Mouse (Mus musculus) v-Abl transformed pro-B cells (cell line): Measurements from ENCODE around the gene Nle1.

Experiments
- in situ Hi-C, 2 experiments: fragments of 400-800 bp; cut with MboI; formaldehyde crosslinking; loops; one replicate each; pipeline ENCODE4 v1.15.1; 2025; ENCODE audit not compliant: unreplicated experiment in 2 of 2

The Nle1 gene

DNA sequence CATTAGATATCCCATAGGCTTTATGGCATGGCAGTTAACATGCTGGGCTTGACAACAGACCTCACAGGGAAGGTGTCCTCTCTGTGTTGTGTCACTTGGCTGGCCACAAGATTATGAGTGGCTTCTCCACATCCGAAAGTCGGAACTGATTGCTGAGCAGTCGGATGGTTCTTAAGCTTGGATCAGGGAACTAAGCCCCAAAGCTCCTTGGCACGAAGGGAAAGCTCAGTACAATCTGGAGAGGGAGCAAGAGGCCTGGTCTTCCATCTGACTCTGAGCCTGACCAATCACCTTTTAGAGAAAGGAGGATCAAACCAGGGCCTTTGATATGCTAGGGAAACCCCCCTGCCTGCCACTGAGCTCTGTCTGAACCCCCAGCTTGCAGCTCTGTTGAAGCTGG lies 13.5 kb upstream of the Nle1 start:
- in situ Hi-C loops = loop anchor here (10.0 to 25.0 kb wide), 2 partner anchors 113 to 266 kb away; partner anchors contain the start of genes Slfn3 (in 2 of the 2) and Slfn4 (in 2 of the 2)

DNA sequence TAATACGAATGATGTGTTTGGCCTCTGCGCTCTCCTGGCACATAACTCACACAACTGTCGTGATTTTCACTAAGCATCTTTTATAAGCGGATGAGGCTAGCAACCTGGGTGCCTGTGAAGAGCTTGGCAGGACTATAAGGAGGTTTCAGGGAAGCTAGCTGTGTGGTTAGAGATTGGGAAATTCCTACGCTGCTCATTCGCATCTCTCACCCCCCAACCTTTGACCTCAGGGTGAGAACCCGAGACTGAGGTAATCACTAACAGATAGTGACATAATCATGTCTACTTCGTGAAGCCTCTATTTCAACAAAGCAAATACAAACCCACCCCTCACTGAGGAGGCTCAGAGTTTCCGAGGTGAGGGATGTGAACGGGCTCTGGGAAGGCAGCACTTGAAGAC lies 12.6 kb upstream of the Nle1 start:
- in situ Hi-C loops = loop anchor here (10.0 to 25.0 kb wide), 2 partner anchors 114 to 267 kb away; partner anchors contain the start of genes Slfn3 (in 2 of the 2) and Slfn4 (in 2 of the 2)

DNA sequence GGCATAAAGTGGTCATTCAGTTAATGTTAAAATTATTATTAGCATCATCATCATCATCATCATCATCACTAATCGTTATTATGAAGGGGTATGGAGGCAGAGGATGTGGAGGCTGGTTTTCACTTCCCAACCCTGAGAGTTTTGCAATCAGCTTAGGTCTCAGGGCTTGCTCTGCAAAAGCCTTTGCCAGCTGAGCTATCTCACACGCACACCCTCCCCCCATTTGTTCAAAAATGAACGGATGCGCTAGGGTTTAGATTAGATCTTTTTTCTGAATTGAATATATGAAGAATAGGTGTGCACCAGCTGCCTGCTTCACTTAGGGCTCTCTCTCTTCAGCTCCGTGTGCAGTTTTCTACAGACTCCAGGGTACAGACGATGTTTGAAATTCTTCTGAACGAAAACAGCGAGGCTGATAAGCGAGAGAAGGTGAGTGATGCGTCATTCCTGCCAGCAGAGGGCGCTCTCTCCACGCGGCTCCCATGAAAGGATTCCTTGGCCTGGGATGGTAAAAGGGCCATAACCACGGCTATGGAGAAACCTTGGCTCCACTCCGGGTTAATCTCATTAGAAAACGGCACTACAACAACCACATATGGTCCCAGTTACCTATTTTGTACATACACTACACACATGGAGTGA lies 6.6 kb upstream of the Nle1 start:
- in situ Hi-C loops = loop anchor here (5.0 to 25.0 kb wide), 5 partner anchors 42 to 507 kb away; partner anchors contain the start of genes Slfn3 (in 2 of the 2) and Slfn4 (in 2 of the 2)

DNA sequence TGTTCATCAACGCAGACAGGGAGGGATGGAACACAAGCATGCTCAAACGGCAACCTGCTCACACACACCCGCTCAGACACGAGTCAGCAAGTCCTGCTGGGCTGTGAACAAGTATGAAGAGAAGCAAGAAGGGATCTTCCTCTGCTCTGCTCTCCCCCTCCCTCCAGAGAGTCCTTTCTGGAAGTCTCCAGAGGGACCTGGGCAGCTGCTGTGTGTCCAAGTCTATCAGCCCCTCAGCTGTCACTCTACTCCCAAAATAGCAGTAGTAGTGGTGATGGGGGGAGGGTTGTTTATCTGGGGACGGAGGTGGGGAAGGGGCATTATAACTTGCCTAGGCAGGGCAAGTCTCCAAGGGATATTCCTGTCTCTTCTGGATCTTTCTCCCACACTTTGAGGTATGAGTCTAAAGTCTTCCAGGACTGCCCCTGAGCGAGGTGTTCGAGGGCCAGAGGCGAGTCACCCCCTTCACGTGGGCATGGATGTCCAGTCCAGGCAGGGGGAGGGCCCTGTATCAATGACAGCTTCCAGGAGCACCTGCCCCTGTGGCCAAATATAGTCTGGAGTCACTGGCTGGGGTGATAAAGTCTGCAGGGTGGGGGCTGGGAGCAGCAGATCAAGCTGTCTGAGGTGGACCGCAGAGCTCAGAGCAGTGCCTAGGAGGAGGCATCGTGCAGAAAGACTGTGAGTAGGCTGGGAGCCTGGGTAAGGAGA lies 2.6 kb upstream of the Nle1 start:
- in situ Hi-C loops = loop anchor here (5.0 to 25.0 kb wide), 3 partner anchors 124 to 511 kb away; partner anchors contain the start of genes Slfn3 (in 2 of the 2) and Slfn4 (in 2 of the 2)

DNA sequence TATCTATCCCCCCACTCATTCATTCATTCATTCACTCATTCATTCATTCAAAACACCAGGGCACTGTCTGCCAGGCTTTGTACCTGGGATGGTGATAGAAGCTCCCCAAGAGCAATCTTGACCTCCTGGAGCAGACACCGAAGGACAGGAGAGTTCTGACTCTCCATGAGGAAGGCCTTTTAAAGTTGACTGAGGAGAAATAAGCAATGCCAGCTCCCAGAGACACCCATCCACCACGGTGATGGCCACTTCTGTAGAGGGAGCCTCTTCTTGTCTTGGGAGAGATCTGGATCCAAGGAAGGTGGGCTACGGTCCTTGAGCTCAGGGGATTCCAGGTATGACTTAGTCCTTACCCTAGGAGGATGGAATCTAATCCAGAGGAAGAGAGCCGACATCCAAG lies 2.0 kb upstream of the Nle1 start, which contains the start of gene Unc45b:
TSS of gene Unc45b (plus strand) at position 301 of the 400 bp plus-strand sequence.
- in situ Hi-C loops = loop anchor here (5.0 to 25.0 kb wide), 3 partner anchors 125 to 512 kb away; partner anchors contain the start of genes Slfn3 (in 2 of the 2) and Slfn4 (in 2 of the 2)

DNA sequence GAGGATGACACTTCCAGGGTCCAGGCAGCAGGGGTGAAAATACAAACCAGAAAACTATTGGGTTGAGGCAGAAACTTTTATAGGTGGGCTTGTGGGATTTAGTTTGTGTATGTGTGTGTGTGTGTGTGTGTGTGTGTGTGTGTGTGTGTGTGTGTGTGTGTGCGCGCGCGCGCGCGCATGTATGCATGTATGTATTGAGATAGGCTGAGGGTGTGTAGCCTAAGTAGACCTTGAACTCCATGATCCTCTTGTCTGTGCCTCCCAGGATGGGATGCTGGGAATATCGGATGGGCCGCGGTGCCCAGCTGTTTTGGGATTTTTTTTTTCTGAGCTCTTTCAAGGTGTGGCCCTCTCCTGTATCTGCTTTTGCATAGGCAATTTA lies 388 bp upstream of the Nle1 start:
- in situ Hi-C loops = loop anchor here (25.0 kb wide), 1 partner anchor 279 kb away; the partner anchor contains the start of genes Slfn3 (in 2 of the 2) and Slfn4 (in 2 of the 2)

DNA sequence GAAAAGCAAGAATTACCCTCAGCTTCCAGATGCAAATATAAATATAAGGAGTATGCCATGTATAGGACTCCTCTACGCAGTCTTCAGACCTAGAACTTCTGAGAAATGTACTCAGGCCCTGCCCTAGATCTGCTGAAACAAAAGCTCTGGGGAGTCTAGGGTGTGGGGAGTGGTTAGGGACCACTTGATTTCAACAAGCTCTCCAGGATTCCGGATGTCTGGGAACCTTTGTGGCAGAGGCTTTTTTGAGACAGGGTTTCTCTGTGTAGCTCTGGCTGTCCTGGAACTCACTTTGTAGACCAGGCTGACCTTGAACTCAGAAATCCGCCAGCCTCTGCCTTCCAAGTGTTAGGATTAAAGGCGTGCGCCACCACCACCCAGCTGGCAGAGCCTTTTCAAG lies 2.4 kb downstream of the Nle1 start:
- in situ Hi-C loops = loop anchor here (25.0 kb wide), 1 partner anchor 281 kb away; the partner anchor contains the start of genes Slfn3 (in 2 of the 2) and Slfn4 (in 2 of the 2)

DNA sequence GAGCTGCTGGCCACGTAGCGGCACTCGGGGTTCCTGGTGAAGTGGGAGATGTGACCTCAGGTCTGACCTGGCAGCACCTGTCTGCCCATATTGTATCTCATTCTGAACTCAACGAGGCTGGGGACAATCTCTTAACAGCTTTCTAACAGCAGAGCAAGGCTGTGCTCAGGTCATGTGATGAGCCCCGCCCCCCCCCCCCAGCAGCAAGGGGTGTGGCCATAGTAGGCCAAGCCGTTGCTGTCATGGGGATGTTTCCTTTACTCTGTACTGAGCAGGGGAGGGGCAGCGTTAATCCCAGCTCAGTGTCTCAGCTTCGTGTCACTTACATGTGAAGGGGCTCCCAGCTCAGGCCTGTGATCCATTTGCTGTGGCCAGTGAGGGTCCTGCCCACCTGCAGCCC lies 3.3 kb downstream of the Nle1 start:
- in situ Hi-C loops = loop anchor here (25.0 kb wide), 1 partner anchor 282 kb away; the partner anchor contains the start of genes Slfn3 (in 2 of the 2) and Slfn4 (in 2 of the 2)

DNA sequence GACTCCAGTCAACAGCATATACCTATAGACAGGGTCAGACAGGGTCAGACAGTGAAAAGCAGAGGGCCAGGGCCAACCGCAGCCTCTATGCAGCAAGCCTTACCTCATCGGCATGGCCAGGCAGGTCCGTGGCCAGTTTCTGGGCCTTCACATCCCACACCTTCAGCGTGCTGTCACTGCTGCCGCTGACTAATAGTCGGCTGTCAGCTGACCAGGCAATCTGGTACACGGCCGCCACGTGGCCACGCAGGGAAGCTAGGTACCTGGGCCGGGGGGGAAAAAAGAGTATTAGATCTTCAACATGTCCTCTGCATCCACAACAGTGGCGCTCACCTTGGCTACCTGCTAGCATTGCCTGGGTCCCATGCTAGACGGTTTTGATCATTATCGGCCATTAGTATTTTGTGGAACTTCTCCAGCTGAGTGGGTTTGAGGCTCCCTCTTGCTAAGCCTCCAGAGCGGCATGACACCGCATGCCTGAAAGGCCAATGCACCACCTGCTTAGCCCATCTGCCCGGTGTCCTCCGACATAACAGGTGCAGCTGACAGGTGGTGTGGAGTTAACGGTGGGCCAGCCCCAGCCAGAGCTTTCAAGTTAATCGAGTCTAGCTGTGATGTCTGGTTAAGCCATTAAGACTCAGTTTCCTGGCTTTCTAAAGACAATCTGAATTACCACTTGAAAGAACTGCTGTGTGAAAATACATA lies 6.5 kb downstream of the Nle1 start:
- in situ Hi-C loops = loop anchor here (25.0 kb wide), 1 partner anchor 286 kb away; the partner anchor contains the start of genes Slfn3 (in 2 of the 2) and Slfn4 (in 2 of the 2)

DNA sequence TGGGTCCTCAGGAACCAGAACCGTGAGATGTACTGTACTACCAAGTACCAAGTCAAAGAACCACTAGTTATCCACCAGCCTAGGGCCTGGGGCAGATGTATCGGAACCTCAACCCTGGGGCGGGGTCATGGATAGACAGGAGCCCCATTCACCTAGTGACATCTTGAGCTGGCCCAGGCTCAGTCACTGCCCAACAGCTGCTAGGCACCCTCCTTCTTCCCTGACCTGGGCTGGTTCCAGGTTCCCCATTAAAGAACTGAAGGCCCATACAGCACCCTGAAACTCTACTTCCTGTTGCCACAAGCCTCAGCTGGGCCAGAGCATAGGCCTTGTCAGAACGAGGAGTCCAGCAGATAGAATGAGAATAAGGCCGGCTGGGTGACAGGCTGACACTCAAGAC lies 8.5 kb downstream of the Nle1 start:
- in situ Hi-C loops = loop anchor here (10.0 to 25.0 kb wide), 5 partner anchors 285 to 1262 kb away; partner anchors contain the start of genes Slfn3 (in 2 of the 2), Slfn4 (in 2 of the 2) and Tmem132e (in 1 of the 2)

DNA sequence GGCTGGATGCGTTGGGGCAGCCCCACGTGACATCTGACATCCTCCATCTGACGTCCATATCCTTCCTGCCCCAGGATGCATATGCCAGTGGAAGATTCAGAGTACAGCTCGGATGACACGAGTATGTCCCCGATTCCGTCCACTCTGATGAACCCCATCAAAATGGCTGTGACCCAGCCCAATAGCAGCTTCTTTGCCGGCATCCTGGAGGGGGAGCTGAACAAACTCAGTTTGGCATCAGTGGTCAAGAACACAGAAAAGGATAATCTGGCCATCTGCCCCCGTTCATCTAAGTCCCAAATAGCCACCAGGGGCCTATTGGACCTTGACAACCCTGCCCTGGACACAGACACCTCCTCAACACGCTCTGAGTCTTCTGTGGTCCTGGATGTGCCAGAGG lies 10.7 kb downstream of the Nle1 start:
- in situ Hi-C loops = loop anchor here (10.0 to 25.0 kb wide), 4 partner anchors 283 to 1260 kb away; partner anchors contain the start of gene Tmem132e (in 1 of the 2)

DNA sequence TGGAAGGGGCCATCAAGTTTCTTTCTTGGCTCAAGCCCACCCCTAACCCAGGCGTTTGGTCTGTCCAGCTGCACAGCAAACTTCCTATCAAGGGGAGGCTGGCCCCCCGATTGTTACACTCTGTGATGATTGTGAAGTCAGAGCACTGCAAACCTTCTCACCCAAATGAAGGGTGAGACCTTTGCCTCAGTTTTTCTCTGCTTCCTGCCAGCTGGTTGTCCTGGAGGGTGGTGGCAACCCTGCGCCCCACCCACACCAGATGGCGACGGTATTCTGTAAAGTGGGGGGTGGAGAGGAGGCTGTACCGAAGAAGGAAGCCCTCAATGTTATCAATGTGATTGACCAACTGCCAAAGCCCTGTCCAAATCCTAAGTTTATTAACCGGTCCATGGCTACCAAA lies 16.3 kb downstream of the Nle1 start, which contains the start of gene Fndc8:
TSS of gene Fndc8 (plus strand) at position 189 of the 400 bp plus-strand sequence.
- in situ Hi-C loops = loop anchor here (5.0 to 25.0 kb wide), 5 partner anchors 277 to 1255 kb away; partner anchors contain the start of gene Tmem132e (in 1 of the 2)

DNA sequence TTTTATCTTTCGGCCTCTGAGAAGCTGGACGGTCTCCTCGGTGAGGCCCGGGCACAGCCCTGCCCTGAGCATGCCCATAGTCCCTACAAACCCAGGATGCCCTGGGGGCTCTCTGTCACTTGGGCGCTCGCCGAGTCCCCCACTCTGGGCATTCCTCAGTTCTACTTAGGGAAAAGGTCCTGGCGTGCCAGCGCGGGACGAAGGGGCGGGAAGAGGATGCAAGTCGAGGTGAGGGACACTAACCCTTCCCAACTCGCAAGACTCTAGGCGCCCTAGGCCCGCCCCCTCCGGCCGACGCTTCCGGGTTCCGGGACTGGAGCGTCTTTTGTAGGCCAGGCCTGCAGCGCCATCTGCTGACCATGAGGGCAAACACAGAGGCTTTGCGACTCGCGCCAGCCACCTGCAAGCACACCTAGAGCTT lies 17.9 kb downstream of the Nle1 start, which contains the start of gene Rad51d:
TSS of gene Rad51d (minus strand) at position 273 of the 421 bp plus-strand sequence.
- in situ Hi-C loops = loop anchor here (5.0 to 25.0 kb wide), 5 partner anchors 276 to 1253 kb away; partner anchors contain the start of gene Tmem132e (in 1 of the 2)

DNA sequence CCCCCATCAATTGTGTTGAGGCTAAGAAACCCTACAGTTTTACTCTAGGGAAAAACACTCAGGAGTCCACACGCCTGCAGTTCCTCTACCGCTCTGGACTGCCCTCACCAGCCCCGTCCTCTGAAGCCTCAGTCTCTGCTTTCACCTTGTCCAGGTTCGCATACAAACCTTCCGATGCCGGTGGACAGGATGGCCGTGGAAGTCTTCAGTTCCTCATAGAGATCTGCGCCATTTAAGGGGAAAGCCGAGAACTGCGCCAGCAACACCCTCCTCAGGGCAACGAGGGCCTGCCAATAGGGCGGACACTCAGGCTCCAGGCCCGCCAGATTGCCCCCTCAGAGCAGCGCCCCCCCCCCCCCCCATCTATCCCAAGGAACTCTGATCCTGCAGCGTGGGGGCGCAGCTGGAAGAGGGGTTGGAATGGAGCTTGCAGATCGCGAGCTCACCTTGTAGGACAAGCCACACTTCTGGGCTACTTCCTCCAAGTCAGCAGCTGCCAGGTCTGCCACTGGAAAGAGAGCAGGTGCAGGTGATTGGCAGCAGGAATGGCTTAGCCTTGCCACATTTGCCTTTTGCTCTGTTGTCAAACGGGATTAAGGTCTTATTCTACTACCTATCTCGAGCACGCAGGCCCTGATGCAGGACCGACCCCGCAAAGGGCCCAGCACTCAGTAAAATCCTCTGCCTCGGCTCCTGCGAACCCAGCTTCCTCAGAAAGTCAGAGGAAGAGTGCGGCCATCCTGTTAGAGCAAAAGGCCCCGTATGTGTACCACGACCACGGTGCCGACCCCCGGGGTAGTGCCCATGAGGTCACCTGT lies 18.5 kb downstream of the Nle1 start:
- in situ Hi-C loops = loop anchor here (5.0 to 25.0 kb wide), 10 partner anchors 72 to 1255 kb away; partner anchors contain the start of gene Tmem132e (in 1 of the 2)

DNA sequence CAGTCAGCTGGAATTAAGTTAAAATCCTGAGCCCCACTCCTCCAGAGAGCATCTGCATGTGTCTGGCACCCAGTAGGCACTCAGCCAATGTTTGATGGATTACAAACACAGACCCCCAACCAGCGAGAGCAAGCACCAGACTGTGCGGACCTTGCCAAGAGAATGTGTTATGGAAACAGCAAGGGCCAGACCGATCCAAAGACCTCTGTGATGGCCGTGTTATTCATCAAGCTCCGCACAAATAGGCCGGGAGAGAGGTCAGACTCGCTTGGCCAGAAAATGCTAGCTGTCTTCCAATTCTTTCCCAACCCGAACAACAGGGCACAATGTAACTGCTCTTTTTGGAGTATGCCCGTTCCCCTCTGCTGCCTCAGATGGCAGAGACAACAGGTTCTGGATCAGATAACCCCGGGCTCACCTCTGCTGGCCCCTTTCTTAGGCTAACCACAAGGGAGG lies 19.7 kb downstream of the Nle1 start:
- in situ Hi-C loops = loop anchor here (5.0 to 25.0 kb wide), 8 partner anchors 71 to 1254 kb away; partner anchors contain the start of gene Tmem132e (in 1 of the 2)

DNA sequence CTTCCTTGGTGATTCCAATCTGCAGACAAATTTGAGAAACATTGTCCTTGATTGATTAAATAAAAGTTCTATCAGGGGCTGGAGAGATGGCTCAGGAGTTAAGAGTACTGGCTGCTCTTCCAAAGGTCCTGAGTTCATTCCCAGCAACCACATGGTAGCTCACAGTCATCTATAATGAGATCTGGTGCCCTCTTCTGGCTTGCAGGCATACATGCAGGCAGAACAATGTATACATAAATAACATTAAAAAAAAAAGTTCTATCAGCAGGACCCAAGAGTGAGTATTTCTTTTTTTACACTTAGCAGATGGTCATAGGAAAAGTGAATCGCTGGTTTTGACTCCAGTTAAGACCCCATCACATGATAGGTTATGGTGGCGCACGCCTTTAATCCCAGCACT lies 21.7 kb downstream of the Nle1 start:
- in situ Hi-C loops = loop anchor here (5.0 to 25.0 kb wide), 8 partner anchors 69 to 1252 kb away; partner anchors contain the start of gene Tmem132e (in 1 of the 2)

DNA sequence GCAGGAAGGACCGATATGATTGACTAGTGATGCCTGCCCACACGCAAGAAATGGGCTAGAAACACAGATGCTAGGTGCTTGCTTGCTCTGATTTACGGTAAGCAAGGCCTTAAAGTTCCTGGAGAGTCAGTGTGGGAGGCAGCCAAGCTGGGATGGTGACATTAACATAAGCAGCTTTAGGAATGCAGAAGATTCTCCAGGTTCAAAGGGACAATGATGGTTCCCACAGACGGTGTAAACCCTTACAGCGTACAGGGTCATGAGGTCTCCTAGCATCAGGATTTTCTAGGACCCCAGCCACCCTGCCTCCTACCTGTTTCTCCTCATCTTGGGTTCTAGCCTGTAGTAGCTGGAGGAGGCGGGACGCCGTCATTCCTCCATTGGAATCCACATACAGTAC lies 25.0 kb downstream of the Nle1 start:
- in situ Hi-C loops = loop anchor here (10.0 to 25.0 kb wide), 4 partner anchors 268 to 1248 kb away; partner anchors contain the start of gene Tmem132e (in 1 of the 2)

DNA sequence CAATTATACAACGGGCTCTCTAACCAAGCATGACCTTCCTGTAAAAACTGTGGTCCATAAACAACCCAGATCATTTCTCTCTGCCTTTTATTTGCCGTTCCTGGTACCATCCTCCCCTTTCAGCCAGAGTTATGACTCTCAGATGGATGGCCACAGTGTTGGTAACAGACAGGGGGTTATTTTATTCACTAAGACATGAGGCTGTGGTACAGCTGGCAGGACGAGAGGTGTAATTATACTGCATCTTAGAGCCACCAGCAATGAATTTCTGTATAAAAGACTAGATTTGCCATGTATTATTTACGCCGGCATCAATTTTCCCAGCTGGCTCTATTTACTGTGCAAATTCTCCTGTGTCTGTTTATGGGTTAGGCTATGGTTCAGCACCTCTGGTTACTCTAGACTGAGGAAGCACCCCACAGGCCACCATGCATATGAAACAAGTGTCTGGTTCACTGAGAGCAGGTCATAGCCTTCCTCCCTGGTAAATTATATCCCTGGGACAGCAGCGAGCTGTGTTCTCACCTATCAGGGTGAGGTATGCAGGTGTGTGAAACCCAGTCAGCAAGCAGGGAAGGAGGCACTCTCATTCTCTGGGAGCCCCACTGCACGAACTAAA lies 30.4 kb downstream of the Nle1 start:
- in situ Hi-C loops = loop anchor here in 1 of 2 experiments (25.0 kb wide), 2 partner anchors 491 to 1241 kb away; partner anchors contain the start of gene Tmem132e
